In the genomic region with DNA sequence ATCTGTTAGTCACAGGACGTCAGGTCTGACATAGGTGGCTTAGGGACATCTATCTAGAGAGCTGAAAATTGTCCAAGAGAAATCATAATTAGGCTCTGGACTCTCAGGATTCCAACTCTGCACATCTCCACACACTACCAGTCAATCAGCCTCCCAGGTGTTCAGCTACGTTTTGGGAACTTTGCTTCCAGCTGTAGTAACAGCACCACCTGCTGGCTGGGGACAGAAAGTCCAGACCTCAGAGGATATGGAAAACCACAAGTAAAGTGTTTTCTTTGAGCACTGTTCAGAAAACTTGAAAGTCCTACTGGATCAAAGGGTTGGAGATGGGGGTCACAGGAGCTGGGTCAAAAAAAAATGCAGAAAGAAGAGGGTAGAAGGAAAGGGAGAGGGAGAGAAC, we compare ENCODE assay signal across 1 mouse cellular context.
TF ChIP-seq lines count a peak whose summit lies in the region.

No protein-coding gene starts in this region.

TF ChIP-seq in CH12.LX, 34 proteins besides CTCF, POLR2A, EP300 and RAD21 (continued from another document):
- TF ChIP-seq ZC3H11A (IDR thresholded peaks at IDR 0.05; ENCODE audit: low read depth, low read length) (no peak; the same call in 1 of the 2 replicates), SIN3A (IDR thresholded peaks at IDR 0.05; ENCODE audit: low read length) (0 out of 2 replicates have a peak, but pooled peaks have one; percentile 24), JUN (IDR thresholded peaks at IDR 0.05; ENCODE audit: insufficient read depth, low read depth, low read length) (no peak), UBTF (IDR thresholded peaks at IDR 0.05; ENCODE audit: low read depth, low read length) (no peak), CHD2 (IDR thresholded peaks at IDR 0.05; ENCODE audit: low read length) (no peak), PAX5 (IDR thresholded peaks at IDR 0.05; ENCODE audit: low read length) (no peak), JUND (conservative IDR thresholded peaks at IDR 0.05; ENCODE audit: low read depth, low read length) (no peak), GABPA (IDR thresholded peaks at IDR 0.05; ENCODE audit: insufficient replicate concordance, low read depth, low read length) (no peak), ZMIZ1 (IDR thresholded peaks at IDR 0.05; ENCODE audit: low read depth, low read length) (no peak), USF1 (IDR thresholded peaks at IDR 0.05; ENCODE audit: low read depth, low read length) (no peak), MYC (IDR thresholded peaks at IDR 0.05; ENCODE audit: low read depth, low read length) (no peak), MEF2A (IDR thresholded peaks at IDR 0.05; ENCODE audit: borderline replicate concordance, low read depth, low read length) (peak; percentile 32; the same call in 1 of the 2 replicates), IRF4 (IDR thresholded peaks at IDR 0.05; ENCODE audit: low read depth, low read length) (0 out of 2 replicates have a peak, but pooled peaks have one; percentile 20), TCF12 (IDR thresholded peaks at IDR 0.05; ENCODE audit: low read depth, low read length) (0 out of 2 replicates have a peak, but pooled peaks have one; percentile 31), SMC3 (IDR thresholded peaks at IDR 0.05; ENCODE audit: low read depth, low read length) (peak; percentile 86), ETS1 (conservative IDR thresholded peaks at IDR 0.05; ENCODE audit: low read depth, low read length) (no peak), ZNF384 (IDR thresholded peaks at IDR 0.05; ENCODE audit: low read depth, low read length) (no peak)
TF ChIP-seq in CH12.LX: peak in this region for 5.
